Mouse (Mus musculus): ENCODE results near the gene 4933411K16Rik.
"Not testable (repeated sequence)": the region's sequence is repeated elsewhere in the genome, so short reads cannot be mapped to it uniquely, and the experiment has no call there.

4933411K16Rik gene

DNA sequence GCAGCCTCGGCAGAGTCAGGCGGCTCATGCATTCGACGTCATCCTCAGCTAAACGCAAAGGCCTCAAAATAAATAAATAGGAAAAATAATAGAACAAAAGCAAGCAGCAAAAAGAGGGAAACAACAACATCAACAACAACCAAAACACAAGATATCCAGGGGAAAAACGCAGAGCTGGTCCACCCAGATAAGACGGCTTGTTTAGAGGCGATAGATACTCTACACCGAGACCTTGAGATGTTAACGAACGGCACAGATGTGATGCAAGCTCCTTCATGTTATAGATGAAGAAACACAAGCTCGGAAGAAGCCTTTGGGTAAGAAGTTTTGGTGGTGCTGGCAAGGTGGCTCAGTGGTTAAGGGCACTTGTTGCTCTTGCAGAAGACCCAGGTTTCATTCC is 27.0 kb downstream of the 4933411K16Rik start:
- DNase-seq (ENCODE audit: low spot score): no peak

DNA sequence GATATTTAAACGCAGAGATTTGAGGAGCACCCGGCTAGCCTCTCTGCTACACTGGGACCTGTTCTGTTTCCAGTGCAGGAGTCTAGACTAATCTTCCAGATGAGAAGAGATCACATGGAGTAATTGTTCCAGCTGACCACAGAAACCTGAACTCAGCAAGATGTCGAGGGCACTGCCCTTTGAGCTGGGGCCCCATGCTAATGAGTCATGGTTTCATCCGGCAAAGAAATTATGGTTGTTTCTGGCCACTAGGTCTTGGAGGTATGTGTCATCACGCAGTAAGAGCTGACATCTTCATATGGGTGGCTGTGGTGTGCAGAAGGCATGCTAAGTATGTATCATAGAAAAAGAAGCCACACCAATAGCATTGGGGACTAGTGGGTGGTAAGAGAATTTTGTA is 27.9 kb downstream of the 4933411K16Rik start:
- peak; percentile 66 for DNase-seq (ENCODE audit: low spot score)

DNA sequence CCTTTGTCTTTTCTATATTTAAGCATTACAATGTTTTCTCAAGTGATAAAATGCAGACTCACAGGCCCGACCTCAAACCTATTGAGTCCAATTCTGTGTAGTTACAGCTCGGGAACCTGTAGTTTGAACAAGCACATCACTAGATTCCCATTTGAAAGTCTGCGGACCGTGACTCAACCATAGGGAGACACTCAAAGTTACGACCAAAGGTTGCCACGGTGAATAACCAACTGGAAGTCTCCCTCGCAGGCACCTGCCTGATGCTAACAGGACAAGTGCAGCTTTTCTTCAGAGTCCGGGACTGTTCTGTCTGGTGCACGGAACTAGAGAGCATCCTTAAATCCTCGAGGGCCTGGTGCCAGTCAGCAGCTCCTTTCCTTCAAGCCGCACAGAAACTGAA is 28.4 kb downstream of the 4933411K16Rik start:
- DNase-seq (ENCODE audit: low spot score): peak; percentile 32

DNA sequence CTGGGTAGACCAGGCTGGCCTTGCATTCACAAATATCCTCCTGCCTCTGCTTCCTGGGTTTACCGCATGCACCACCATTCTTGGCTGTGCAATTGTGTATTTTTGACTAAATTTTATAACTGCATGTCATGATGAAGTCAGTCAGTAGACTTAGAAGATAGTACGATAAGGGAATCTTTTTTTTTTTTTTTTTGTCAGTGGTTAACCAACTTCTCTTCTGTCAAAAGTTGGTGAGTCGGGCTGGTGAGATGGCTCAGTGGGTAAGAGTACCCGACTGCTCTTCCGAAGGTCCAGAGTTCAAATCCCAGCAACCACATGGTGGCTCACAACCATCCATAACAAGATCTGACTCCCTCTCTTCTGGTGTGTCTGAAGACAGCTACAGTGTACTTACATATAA is 29.6 kb downstream of the 4933411K16Rik start:
- not testable (repeated sequence) for DNase-seq (ENCODE audit: low spot score)

DNA sequence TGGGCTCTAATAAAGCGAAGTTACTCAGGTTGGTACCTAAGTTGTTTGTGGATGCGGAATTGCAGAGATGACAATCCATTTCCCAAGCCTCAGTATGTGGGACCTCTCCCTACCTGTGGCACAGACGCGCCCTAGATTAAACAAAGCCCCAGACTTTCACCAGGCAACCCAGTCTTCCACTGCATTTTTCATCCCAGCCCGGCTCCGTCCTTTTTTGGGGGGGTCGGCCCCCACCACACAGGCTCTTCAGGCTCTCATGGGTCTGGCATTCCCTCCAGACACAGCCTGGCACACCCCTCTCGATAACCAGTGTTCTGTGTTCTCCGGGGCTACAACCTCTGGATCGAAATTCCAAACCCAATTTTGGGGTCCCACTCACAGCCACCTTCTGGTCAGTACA is 33.6 kb downstream of the 4933411K16Rik start:
- no peak for DNase-seq (ENCODE audit: low spot score)

DNA sequence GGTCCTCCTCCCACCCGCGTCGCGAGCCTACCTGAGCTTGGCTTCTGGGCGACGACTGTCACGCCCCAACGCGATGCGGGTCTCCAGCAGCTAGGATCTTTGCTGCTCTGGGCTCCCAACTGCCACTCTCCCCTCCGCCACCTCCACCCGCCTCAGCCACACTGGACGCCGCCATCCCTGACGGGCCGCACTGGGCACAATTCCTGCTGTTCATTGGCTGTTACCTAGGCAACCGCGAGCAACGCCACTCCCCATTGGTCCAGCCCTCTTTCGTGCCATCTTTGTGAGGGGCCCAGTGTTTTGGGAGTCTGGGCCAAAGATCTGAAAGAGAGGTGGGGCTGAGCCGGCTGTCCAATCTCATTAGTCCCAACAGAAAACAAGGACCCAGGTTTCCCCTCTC is 34.1 kb downstream of the 4933411K16Rik start, which contains the start of gene Morn4:
TSS of gene Morn4 (minus strand) at position 192 of the 400 bp plus-strand sequence.
- DNase-seq (ENCODE audit: low spot score): peak; percentile 92

DNA sequence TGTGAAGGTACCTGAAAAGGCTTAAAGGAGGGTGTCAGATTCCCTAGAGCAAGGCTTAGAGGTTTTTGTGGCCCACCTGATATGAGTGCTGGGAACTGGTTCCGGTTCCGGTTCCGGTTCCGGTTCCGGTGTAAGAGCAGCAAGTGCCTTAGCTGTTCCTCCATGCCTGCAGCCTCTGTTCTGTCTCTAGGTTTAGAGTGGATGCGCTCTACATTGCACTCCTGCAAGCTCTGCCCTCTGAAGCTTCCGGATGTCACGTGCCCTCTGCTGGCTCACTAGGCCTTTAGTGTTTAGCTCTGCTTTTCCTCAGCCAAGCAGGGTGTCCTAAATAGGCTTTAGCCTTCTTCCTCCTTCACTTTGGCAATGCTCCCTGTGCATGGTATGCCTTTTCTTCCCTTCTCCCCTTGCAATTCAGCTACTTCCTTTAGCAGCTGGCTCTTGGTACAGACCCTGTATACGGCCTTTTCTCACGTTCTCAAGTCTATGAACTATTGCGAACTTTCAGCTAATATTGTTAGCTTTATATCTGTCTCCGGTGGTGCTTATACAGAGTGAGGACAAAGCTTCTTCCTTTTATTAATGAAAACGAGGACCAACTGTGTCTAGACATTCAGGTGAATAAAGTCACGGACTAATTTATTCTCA is 37.2 kb downstream of the 4933411K16Rik start:
- DNase-seq (ENCODE audit: low spot score): peak; percentile 83

DNA sequence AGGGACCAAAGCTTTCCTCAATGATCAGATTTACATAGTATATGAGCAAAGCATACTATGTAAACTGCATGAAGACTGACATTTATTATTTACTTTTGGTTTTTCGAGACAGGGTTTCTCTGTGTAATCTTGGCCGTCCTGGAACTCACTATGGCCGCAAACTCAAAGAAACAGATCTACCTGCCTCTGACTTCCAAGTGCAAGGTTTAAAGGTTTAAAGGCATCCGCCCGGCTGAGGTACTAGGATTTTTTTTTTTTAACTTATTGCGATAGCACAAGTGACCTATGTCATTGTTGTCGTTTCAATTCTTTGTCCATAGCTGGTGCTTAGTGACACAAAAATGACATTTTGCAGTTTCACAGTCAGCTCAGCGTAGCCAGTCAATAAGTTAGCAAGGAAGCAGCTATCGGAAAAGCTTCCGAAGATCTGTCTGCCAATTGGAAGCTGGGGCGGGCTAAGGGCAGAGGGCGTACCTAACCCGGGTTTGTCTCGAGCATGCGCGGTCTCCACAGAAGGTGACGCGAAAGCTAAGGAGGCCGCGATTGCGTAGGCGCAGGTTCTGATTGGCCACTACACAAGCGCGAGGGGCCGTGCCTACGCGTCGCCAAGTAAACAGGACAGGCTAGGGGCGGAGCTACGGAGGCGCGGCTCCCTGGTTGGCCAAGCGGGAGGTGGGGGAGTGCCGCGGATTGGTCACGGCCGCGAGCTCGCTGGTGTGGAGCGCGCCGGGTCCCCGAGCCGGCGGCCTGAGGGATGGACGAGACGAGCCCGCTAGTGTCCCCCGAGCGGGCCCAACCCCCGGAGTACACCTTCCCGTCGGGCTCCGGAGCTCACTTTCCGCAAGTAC is 37.9 kb downstream of the 4933411K16Rik start, which contains the start of gene Pi4k2a:
TSS of gene Pi4k2a (plus strand) at position 723 of the 848 bp plus-strand sequence.
- peak; percentile 98 for DNase-seq (ENCODE audit: low spot score)

DNA sequence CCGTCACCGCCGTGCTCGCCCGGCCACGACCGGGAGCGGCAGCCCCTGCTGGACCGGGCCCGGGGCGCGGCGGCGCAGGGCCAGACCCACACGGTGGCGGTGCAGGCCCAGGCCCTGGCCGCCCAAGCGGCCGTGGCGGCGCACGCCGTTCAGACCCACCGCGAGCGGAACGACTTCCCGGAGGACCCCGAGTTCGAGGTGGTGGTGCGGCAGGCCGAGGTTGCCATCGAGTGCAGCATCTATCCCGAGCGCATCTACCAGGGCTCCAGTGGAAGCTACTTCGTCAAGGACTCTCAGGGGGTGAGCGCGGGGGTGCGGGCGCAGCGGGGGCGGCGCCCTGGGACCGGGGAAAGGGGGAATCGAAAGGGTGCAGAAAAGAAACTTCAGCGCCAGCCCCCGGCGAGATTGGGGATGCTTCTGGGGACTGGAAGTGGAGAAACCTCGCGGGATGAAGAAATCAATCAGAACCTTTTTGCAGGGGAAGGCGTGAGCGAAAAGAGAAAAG is 38.6 kb downstream of the 4933411K16Rik start:
- peak; percentile 69 for DNase-seq (ENCODE audit: low spot score)

DNA sequence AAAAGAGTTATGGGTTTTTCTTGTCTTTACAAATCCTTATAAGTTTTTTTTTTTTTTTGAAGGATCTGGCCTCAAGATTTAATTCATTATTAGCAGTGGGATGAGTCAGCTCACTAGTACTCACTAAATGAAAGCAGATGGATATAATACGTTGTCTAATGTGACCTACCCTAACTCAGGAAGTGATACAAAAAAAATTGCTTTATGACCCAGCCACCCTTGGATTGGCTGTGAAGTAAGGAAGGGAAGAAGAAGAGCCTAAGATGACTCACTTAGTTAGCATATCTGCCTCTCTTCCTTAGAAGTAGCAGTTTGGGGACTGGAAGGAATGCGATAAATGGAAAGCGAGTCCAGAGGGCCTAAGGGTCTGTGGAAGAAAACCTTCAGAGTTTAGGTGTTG is 47.4 kb downstream of the 4933411K16Rik start:
- no peak for DNase-seq (ENCODE audit: low spot score)

Data from MN1 (cell line).